Mouse (Mus musculus) kidney, embryonic 14.5 days (tissue): Measurements from ENCODE around the gene Slc19a1. TPM values are rescaled to one million over a fixed set of nuclear protein-coding genes. Genes with fewer than 3 reads are reported as not detected.

Source experiments
- ATAC-seq: fragments of 200-750 bp; cut with Nextera tagmentation; 2 replicates; pipeline ENCODE4 v1.8.0; 2017; ENCODE audit warnings: moderate number of reproducible peaks, mild to moderate bottlenecking, moderate TSS enrichment, moderate library complexity; ENCODE audit not compliant: low FRiP score, low TSS enrichment
- H3K27ac ChIP-seq: fragments of 300-500 bp; sonication (generic); 2 replicates; pipeline ENCODE4 v1.5.1; 2014; ENCODE audit warnings: low read depth, mild to moderate bottlenecking, low read length, moderate library complexity, mixed read lengths
- H3K27me3 ChIP-seq: fragments of 300-500 bp; sonication (generic); 2 replicates; pipeline ENCODE4 v1.6.1; 2014; ENCODE audit warnings: mild to moderate bottlenecking, low read length; ENCODE audit not compliant: control insufficient read depth, insufficient read depth
- H3K36me3 ChIP-seq: fragments of 300-500 bp; sonication (generic); 2 replicates; pipeline ENCODE4 v1.6.1; 2014; ENCODE audit warnings: low read length, mixed read lengths; ENCODE audit not compliant: control insufficient read depth, insufficient read depth
- H3K4me1 ChIP-seq: fragments of 300-500 bp; sonication (generic); 2 replicates; pipeline ENCODE4 v1.6.1; 2014; ENCODE audit warnings: low read length, mixed read lengths; ENCODE audit not compliant: control insufficient read depth, insufficient read depth
- H3K4me2 ChIP-seq: fragments of 300-500 bp; sonication (generic); replicated peaks from 2 replicates; pipeline ENCODE4 v1.6.1; 2014; ENCODE audit warnings: low read depth, mild to moderate bottlenecking, low read length
- H3K4me3 ChIP-seq: fragments of 300-500 bp; sonication (generic); 2 replicates; pipeline ENCODE4 v1.5.1; 2014; ENCODE audit warnings: mild to moderate bottlenecking, low read length
- H3K9ac ChIP-seq: fragments of 300-500 bp; sonication (generic); 2 replicates; pipeline ENCODE4 v1.6.1; 2014; ENCODE audit warnings: low read depth, mild to moderate bottlenecking, low read length, moderate library complexity
- H3K9me3 ChIP-seq: fragments of 300-500 bp; sonication (generic); 2 replicates; pipeline ENCODE4 v1.6.1; 2016; ENCODE audit warnings: low read length; ENCODE audit not compliant: control insufficient read depth
- WGBS: fragments of 180-500 bp; shearing (Covaris S2); extraction: QIAGEN DNeasy Blood & Tissue Kit; methylation state at CpG from one replicate; pipeline ENCODE4 v1.1.7; 2014; 5-methylcytosine and 5-hydroxymethylcytosine counted together
- polyA plus RNA-seq: library from polyadenylated mRNA; unstranded; fragments of >200 nt; fragmentation: Nextera tagmentation; extraction: Ambion mirVana; gene quantifications from 2 replicates; pipeline ENCODE4 v1.2.1, GENCODE M21; 2014

Slc19a1 gene
- polyA plus RNA-seq, 1 experiment from 2014 or later, result 40.9 TPM

DNA sequence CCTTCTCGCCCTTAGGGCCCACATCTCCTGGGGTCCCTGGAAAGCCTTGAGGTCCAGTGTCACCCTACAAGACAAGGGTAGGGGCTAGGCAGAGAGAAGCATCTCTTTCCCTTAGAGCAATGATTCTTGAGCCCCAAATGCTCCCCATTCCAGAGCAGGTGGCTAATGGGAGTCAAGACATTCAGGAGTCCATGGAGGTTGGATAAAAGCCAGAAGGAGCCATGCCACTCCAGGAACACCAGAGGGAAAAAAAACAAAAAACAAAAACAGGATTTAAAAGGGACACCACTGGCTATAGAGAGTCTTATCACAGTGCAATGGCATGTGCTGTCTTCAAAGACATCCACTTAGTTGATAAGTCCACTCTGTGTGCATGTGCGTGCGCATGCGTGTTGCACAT is 46.4 kb downstream of the Slc19a1 start:
- H3K9me3 ChIP-seq, result no peaks in the 10 kb centered on the region
- no peak overlapping the region for H3K4me3 ChIP-seq
- peaks cover 56% of the 10 kb centered on the region for H3K36me3 ChIP-seq
- H3K27ac ChIP-seq, result no peak overlapping the region
- no peak for ATAC-seq
- no peak overlapping the region for H3K9ac ChIP-seq
- H3K27me3 ChIP-seq, result no peaks in the 10 kb centered on the region
- no peak overlapping the region for H3K4me2 ChIP-seq
- 94% methylated on average over 4 of the region's 4 CpGs for WGBS
- H3K4me1 ChIP-seq, result 0 out of 2 replicates have a peak, but pooled peaks cover 5% of the 10 kb centered on the region

DNA sequence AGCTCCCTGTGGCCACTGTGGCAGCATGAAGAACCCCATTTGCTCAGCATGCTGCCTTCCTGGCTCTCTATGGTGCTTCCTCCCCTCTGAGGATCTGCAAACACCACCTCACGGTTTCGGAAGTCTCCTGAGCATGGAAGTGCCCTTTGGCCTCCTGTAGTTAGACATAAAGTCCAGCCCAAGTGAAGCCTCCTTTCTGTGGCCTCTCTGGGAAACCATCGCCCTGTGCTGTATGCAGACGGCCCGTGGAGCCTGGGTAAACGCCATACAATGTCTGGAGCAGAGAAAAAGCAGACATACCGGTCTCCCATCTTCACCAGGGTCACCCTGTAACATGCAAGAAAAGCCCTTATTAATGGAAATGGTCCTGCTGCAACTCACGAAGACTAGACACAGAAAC is 46.9 kb downstream of the Slc19a1 start:
- no peak for ATAC-seq
- Histone ChIP-seq H3K9ac (no peak overlapping the region), H3K4me1 (0 out of 2 replicates have a peak, but pooled peaks cover 5% of the 10 kb centered on the region), H3K27ac (no peak overlapping the region), H3K36me3 (peaks cover 51% of the 10 kb centered on the region), H3K27me3 (no peaks in the 10 kb centered on the region), H3K4me2 (no peak overlapping the region), H3K9me3 (no peaks in the 10 kb centered on the region), H3K4me3 (no peak overlapping the region)
- WGBS, result 76% methylated on average over 8 of the region's 8 CpGs

DNA sequence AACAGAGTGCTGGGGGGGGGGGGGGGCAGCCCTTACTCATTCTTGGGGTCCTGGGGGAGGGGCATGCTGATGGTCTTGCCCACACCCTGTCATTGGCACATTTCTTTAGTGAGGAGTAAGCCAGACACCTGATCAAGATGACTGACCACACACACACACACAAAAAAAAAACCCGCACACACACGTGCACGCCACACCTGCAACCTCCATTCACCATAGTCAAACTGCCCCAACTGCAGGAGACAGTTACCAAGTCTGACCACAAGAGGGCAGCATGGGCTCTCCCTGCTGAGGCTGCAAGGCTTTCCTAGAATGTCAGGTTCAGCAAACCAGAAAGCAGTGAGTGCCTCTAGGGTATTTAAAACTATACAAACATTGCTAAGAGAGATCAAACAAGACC is 50.4 kb downstream of the Slc19a1 start:
- peaks cover 47% of the 10 kb centered on the region for H3K36me3 ChIP-seq
- no peak; the same call in 1 of the 2 replicates for ATAC-seq
- H3K4me3 ChIP-seq, result no peak overlapping the region
- WGBS, result 16% methylated on average over 3 of the region's 3 CpGs
- H3K27me3 ChIP-seq, result no peaks in the 10 kb centered on the region
- no peak overlapping the region for H3K9ac ChIP-seq
- H3K9me3 ChIP-seq, result no peaks in the 10 kb centered on the region
- no peak overlapping the region for H3K27ac ChIP-seq
- H3K4me2 ChIP-seq, result no peak overlapping the region
- H3K4me1 ChIP-seq, result 0 out of 2 replicates have a peak, but pooled peaks cover 7% of the 10 kb centered on the region

DNA sequence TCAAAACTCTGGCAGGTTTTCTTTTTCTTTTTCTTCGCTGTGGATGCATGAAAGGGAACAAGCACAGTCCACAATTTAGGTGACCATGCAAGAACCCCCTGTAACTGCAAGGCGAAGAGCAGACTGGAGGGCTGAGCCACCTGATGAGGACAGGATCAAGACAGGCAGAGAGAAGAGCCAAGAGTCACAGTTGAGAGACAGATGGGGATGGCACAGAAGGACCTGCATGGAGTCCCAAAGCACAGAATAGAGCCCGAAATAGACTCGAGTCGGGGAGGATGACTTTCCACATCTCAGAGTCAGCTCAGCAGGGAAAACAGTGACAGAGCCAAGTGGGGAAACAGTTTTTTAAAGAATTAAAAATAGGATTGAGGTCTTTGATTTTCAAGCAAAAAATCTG is 50.9 kb downstream of the Slc19a1 start:
- peaks cover 43% of the 10 kb centered on the region for H3K36me3 ChIP-seq
- H3K4me1 ChIP-seq, result 0 out of 2 replicates have a peak, but pooled peaks cover 7% of the 10 kb centered on the region
- H3K27me3 ChIP-seq, result no peaks in the 10 kb centered on the region
- no peak overlapping the region for H3K4me3 ChIP-seq
- ATAC-seq, result no peak
- WGBS, result 70% methylated on average over 5 of the region's 5 CpGs
- no peak overlapping the region for H3K4me2 ChIP-seq
- peak overlapping the region; percentile 24; the same call in 1 of the 2 replicates for H3K27ac ChIP-seq
- H3K9me3 ChIP-seq, result no peaks in the 10 kb centered on the region
- H3K9ac ChIP-seq, result no peak overlapping the region

DNA sequence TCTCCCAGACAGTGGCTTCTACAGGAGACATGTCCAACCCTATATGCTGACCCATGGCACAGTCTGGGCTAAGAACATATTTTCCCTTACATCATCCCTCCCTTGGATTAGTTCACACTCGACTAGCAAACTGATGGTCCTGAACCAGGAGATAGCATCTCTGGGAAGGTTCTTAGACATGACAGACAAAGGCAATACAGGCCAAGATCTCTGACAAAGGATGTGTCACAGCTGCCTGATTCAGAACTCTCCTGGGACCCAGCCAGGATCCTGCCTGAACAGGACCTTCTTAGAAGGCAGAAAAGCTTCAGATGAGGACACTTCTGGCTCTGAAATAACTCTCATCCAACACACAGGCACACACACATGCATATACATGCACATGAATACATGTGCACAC is 52.5 kb downstream of the Slc19a1 start:
- Histone ChIP-seq H3K4me1 (0 out of 2 replicates have a peak, but pooled peaks cover 10% of the 10 kb centered on the region), H3K9me3 (no peaks in the 10 kb centered on the region), H3K9ac (no peak overlapping the region), H3K4me2 (no peak overlapping the region), H3K4me3 (no peak overlapping the region), H3K27me3 (no peaks in the 10 kb centered on the region), H3K36me3 (peaks cover 31% of the 10 kb centered on the region), H3K27ac (no peak overlapping the region)
- 41% methylated on average over 1 of the region's 1 CpGs for WGBS
- ATAC-seq, result no peak

DNA sequence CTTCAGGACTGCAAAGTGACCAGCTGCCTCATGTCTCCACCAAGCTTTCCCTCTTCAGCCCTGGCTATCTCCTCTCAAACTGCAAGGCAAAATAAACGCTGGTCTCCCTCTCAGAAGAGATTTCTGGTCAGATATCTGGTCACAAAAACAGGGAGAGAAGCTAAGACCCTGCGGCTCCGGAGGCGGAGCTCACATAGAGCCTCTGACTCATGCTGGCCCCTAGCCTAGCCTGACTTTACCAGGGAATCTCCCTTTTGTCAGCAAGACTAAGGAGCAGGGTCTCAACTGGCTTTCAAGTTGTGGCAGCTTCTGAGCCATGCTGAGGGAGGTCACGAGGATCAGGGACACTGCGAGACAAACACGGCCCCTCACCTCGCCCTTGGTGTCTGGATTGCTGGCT is 57.3 kb downstream of the Slc19a1 start:
- Histone ChIP-seq H3K4me1 (0 out of 2 replicates have a peak, but pooled peaks cover 3% of the 10 kb centered on the region), H3K9me3 (no peaks in the 10 kb centered on the region; the same call in 1 of the 2 replicates), H3K27me3 (no peaks in the 10 kb centered on the region), H3K36me3 (peaks cover 26% of the 10 kb centered on the region), H3K4me2 (no peak overlapping the region), H3K9ac (no peak overlapping the region), H3K27ac (peak overlapping the region; percentile 68; the same call in 1 of the 2 replicates), H3K4me3 (no peak overlapping the region)
- 51% methylated on average over 8 of the region's 8 CpGs for WGBS
- ATAC-seq, result peak; percentile 50; the same call in 1 of the 2 replicates

DNA sequence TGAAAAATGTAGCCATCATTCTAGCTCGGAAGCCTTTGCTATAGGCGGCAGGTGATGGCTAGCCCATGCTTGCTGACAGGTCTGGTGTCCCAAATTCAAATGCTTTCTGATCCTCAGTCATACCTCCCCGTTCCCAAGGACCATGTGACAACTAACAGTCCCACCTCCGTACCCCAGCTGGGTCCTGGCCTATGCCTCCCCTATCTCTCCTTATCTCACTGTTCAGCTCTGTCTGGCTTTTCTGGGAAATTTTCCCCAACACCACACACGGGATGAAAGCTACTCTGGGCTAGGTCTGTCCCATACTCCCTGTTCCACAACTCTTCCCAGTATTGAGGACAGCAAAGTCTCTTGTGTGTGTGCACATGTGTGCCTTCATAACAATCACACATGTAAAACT is 58.0 kb downstream of the Slc19a1 start:
- Histone ChIP-seq H3K4me3 (no peak overlapping the region), H3K27me3 (no peaks in the 10 kb centered on the region), H3K4me2 (no peak overlapping the region), H3K9me3 (no peaks in the 10 kb centered on the region; the same call in 1 of the 2 replicates), H3K36me3 (peaks cover 23% of the 10 kb centered on the region), H3K4me1 (0 out of 2 replicates have a peak, but pooled peaks cover 3% of the 10 kb centered on the region), H3K9ac (no peak overlapping the region), H3K27ac (no peak overlapping the region)
- no peak for ATAC-seq
- WGBS, result 82% methylated on average over 5 of the region's 5 CpGs

DNA sequence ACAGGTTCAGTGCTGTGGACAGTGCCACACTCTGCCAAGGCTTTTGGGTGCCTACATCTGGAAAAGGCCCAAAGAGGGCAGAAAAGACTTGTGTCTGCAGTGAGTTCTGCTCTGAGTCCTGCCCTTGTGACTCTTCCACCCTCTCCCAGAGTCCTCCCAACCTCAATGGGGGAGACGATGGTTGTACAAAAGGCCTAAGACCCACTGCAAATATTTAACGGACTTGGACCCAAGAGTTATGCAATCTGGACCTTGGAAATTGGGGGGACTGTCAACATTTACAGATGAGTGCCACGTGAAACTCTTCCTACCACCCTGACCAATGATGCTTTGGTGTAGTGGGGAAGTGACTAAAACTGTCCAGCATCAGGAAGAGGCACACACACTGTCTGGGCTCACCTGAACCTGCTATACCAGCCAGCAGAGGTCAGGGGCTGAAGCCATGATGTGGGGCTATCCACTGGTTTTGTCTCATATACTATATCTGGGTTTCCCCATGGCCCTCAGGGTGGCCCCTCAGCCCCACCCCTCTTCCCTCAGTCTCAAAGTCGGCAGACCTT is 59.6 kb downstream of the Slc19a1 start:
- WGBS, result 83% methylated on average over 4 of the region's 4 CpGs
- H3K36me3 ChIP-seq, result peaks cover 25% of the 10 kb centered on the region
- no peak for ATAC-seq

DNA sequence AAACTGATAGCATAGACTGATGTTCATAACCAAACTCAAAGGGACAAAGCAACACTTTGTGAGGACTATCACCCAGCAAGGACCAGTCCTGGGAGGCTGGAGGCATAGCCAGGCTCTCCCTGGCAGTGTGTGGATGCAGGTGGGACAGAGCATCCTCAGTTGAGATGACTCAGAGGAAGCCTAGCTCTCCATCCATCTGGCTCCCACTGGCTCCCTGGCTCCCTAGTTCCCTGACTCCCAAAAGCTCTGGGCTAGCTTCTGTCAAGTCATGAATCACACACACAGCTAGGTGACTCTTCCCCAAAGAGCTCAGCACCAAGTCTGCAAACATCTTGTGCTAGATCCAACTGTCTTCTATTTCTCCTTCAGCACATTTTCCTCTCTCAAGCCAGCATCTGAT is 61.8 kb downstream of the Slc19a1 start:
- peaks cover 6% of the 10 kb centered on the region; the same call in 1 of the 2 replicates for H3K4me1 ChIP-seq
- H3K27me3 ChIP-seq, result no peaks in the 10 kb centered on the region
- no peaks in the 10 kb centered on the region; the same call in 1 of the 2 replicates for H3K9me3 ChIP-seq
- H3K27ac ChIP-seq, result no peak overlapping the region
- H3K36me3 ChIP-seq, result peaks cover 18% of the 10 kb centered on the region; the same call in 1 of the 2 replicates
- H3K4me3 ChIP-seq, result no peak overlapping the region
- H3K4me2 ChIP-seq, result no peak overlapping the region
- no peak for ATAC-seq
- H3K9ac ChIP-seq, result no peak overlapping the region

More for the DNA sequence above, 59.6 kb downstream of the Slc19a1 start:
- Histone ChIP-seq H3K4me3 (no peak overlapping the region), H3K4me1 (0 out of 2 replicates have a peak, but pooled peaks cover 3% of the 10 kb centered on the region), H3K27ac (no peak overlapping the region), H3K27me3 (no peaks in the 10 kb centered on the region), H3K9ac (no peak overlapping the region), H3K9me3 (no peaks in the 10 kb centered on the region; the same call in 1 of the 2 replicates), H3K4me2 (no peak overlapping the region)
